Mouse (Mus musculus) cerebellum, adult 2 months (tissue): ENCODE results near the gene Olfr802.

Experiments
- CTCF ChIP-seq: fragments of 200-500 bp; IDR thresholded peaks from 2 replicates; pipeline ENCODE4 v1.5.1; 2011; ENCODE audit warnings: low read depth, mild to moderate bottlenecking, control low read depth, low read length, moderate library complexity, borderline replicate concordance; ENCODE audit not compliant: insufficient read depth
- POLR2A ChIP-seq: fragments of 200-500 bp; IDR thresholded peaks from 2 replicates; pipeline ENCODE4 v1.6.1; 2011; ENCODE audit warnings: low read length, control low read depth, borderline replicate concordance; ENCODE audit not compliant: insufficient read depth

GRCm38 (mm10) chr10:129657394-129657793 lies 30.6 kb downstream of the Olfr802 start, which contains the start of gene Olfr800:
- no peak for TF ChIP-seq CTCF
- no peak for TF ChIP-seq POLR2A
